Comparison of ENCODE assay signal across 30 mouse cellular contexts in genomic region chr19:56099725-56100124, GRCm38 (mm10).
DNase-seq lines count a peak whose midpoint lies in the region; ATAC-seq lines count a peak whose summit lies in the region.
"Had no signal": no experiment of that assay in that cellular context is flagged by ENCODE, and none has a peak within 500 bp of the region (broad histone marks: within the 10 kb centered on the region; RNA-seq: fewer than 3 reads in every experiment).

No protein-coding gene starts in this region.

- H3K27me3 ChIP-seq in limb, embryonic 10.5 days (ENCODE audit: low read depth, poor library complexity, severe bottlenecking): peaks cover 12% of the 10 kb centered on the region; the same call in 1 of the 2 replicates
- peaks cover 5% of the 10 kb centered on the region; the same call in 1 of the 2 replicates for H3K27me3 ChIP-seq in limb, embryonic 13.5 days
- peaks cover 58% of the 10 kb centered on the region for H3K27me3 ChIP-seq in hindbrain, embryonic 10.5 days (ENCODE audit: insufficient read depth, poor library complexity, severe bottlenecking)
- H3K27me3 ChIP-seq: heart, embryonic 13.5 days; hindbrain, embryonic 15.5 days; intestine, embryonic 15.5 days had no signal

- WGBS in limb, embryonic 10.5 days: 20% methylated on average over 9 of the region's 9 CpGs
- WGBS in limb, embryonic 13.5 days: 12% methylated on average over 9 of the region's 9 CpGs
- 89% methylated on average over 9 of the region's 9 CpGs for WGBS in hindbrain, embryonic 10.5 days

- H3K27ac ChIP-seq in limb, embryonic 10.5 days: peak overlapping the region; percentile 56
- H3K27ac ChIP-seq in limb, embryonic 13.5 days: no peak overlapping the region
- no peak overlapping the region for H3K27ac ChIP-seq in hindbrain, embryonic 10.5 days
- H3K27ac ChIP-seq: embryonic facial prominence, embryonic 10.5 days; embryonic facial prominence, embryonic 13.5 days; forebrain, embryonic 13.5 days; heart, embryonic 10.5 days; heart, embryonic 13.5 days; hindbrain, embryonic 12.5 days; hindbrain, embryonic 15.5 days; intestine, embryonic 15.5 days had no signal

- H3K9ac ChIP-seq in limb, embryonic 13.5 days: no peak overlapping the region
- H3K9ac ChIP-seq: embryonic facial prominence, embryonic 13.5 days; forebrain, embryonic 13.5 days; heart, embryonic 13.5 days; hindbrain, embryonic 12.5 days; hindbrain, embryonic 15.5 days; intestine, embryonic 15.5 days had no signal

- peak; percentile 46 for DNase-seq in embryo, embryonic 10.5 days (ENCODE audit: low spot score)
- no peak for DNase-seq in embryo, embryonic 11 days
- peak; percentile 90 for DNase-seq in limb, embryonic 10.5 days (ENCODE audit: low spot score)
- peak; percentile 54 for DNase-seq in mesoderm, embryonic 11.5 days (ENCODE audit: low read depth, low spot score)
- no peak for DNase-seq in frontal cortex, postnatal 36 days (ENCODE audit: low spot score in 2 of 2)
- DNase-seq in layer of hippocampus, postnatal 10 days (ENCODE audit: low spot score in 2 of 2): no peak
- DNase-seq in hindbrain, embryonic 10.5 days (ENCODE audit: low spot score): no peak
- DNase-seq: adrenal gland, postnatal 10 days; adrenal gland, postnatal 36 days; B cell, adult 2 months; cerebellum, adult 18-20 months; cerebellum, adult 9-10 months; cerebellum, postnatal 14 days; gastrocnemius, postnatal 25 days; heart, adult 18-20 months; heart, postnatal 14 days; heart, postnatal 4 days had no signal

- H3K4me2 ChIP-seq in limb, embryonic 13.5 days (replicated peaks): no peak overlapping the region
- H3K4me2 ChIP-seq: embryonic facial prominence, embryonic 13.5 days; forebrain, embryonic 13.5 days; heart, embryonic 13.5 days; hindbrain, embryonic 12.5 days; hindbrain, embryonic 15.5 days; intestine, embryonic 15.5 days had no signal

- peak; percentile 39; the same call in 1 of the 2 replicates for ATAC-seq in limb, embryonic 13.5 days (ENCODE audit: low FRiP score, low read depth)
- ATAC-seq: forebrain, embryonic 13.5 days; forebrain, embryonic 16.5 days; intestine, embryonic 15.5 days; Patski had no signal

- no peaks in the 10 kb centered on the region for H3K9me3 ChIP-seq in limb, embryonic 10.5 days (replicated peaks)
- peaks cover 7% of the 10 kb centered on the region for H3K9me3 ChIP-seq in limb, embryonic 13.5 days
- H3K9me3 ChIP-seq in hindbrain, embryonic 10.5 days: 0 out of 2 replicates have a peak, but pooled peaks cover 6% of the 10 kb centered on the region
- H3K9me3 ChIP-seq: heart, embryonic 10.5 days; hindbrain, embryonic 12.5 days; hindbrain, embryonic 15.5 days; intestine, embryonic 15.5 days had no signal

- peaks cover 66% of the 10 kb centered on the region for H3K4me1 ChIP-seq in limb, embryonic 10.5 days
- peaks cover 61% of the 10 kb centered on the region for H3K4me1 ChIP-seq in limb, embryonic 13.5 days
- H3K4me1 ChIP-seq in hindbrain, embryonic 10.5 days (replicated peaks): no peaks in the 10 kb centered on the region
- H3K4me1 ChIP-seq: hindbrain, embryonic 12.5 days; hindbrain, embryonic 15.5 days had no signal

- no peaks in the 10 kb centered on the region for H3K36me3 ChIP-seq in limb, embryonic 10.5 days
- H3K36me3 ChIP-seq in limb, embryonic 13.5 days: no peaks in the 10 kb centered on the region
- H3K36me3 ChIP-seq in hindbrain, embryonic 10.5 days: no peaks in the 10 kb centered on the region
- H3K36me3 ChIP-seq: embryonic facial prominence, embryonic 10.5 days; embryonic facial prominence, embryonic 13.5 days; G1E; heart, embryonic 10.5 days; heart, embryonic 13.5 days; hindbrain, embryonic 12.5 days; hindbrain, embryonic 15.5 days; intestine, embryonic 15.5 days had no signal

- no peak overlapping the region for H3K4me3 ChIP-seq in limb, embryonic 10.5 days
- H3K4me3 ChIP-seq in limb, embryonic 13.5 days: no peak overlapping the region
- H3K4me3 ChIP-seq in hindbrain, embryonic 10.5 days: no peak overlapping the region
- H3K4me3 ChIP-seq: embryonic facial prominence, embryonic 10.5 days; embryonic facial prominence, embryonic 13.5 days; erythroblast, embryonic 14.5 days; forebrain, embryonic 13.5 days; heart, embryonic 10.5 days; heart, embryonic 13.5 days; hindbrain, embryonic 12.5 days; hindbrain, embryonic 15.5 days; intestine, embryonic 15.5 days had no signal

Comparison
In these comparisons a context has a peak if more than half of its experiments do, and no peak if none do; other contexts are left out.
1. DNase-seq: peak in embryo, embryonic 10.5 days (single experiment), limb, embryonic 10.5 days (single experiment) and mesoderm, embryonic 11.5 days (single experiment); none in embryo, embryonic 11 days (single experiment), frontal cortex, postnatal 36 days (0 of 2), layer of hippocampus, postnatal 10 days (0 of 2) and hindbrain, embryonic 10.5 days (single experiment).